Mouse (Mus musculus) liver, adult 2 months (tissue): ENCODE results near the gene Hpgds.

ENCODE experiments used
- CTCF ChIP-seq: fragments of 200-500 bp; IDR thresholded peaks from 2 replicates; pipeline ENCODE4 v1.5.1; 2011; ENCODE audit warnings: low read depth, low read length, control low read depth
- POLR2A ChIP-seq: fragments of 200-500 bp; IDR thresholded peaks from 2 replicates; pipeline ENCODE4 v1.6.1; 2011; ENCODE audit warnings: low read length, control low read depth; ENCODE audit not compliant: insufficient read depth; ENCODE audit errors: extremely low read depth

GRCm38 (mm10) chr6:65153570-65153969, 8.9 kb upstream of the Hpgds start:
- TF ChIP-seq CTCF (no peak), POLR2A (no peak)
